Mouse (Mus musculus) lung, adult 2 months (tissue): Measurements from ENCODE around the gene Arhgef28.

Experiments used
- CTCF ChIP-seq: fragments of 200-500 bp; IDR thresholded peaks from 2 replicates; pipeline ENCODE4 v1.5.1; 2011; ENCODE audit warnings: mild to moderate bottlenecking, low read length, control low read depth; ENCODE audit not compliant: insufficient read depth
- POLR2A ChIP-seq: fragments of 200-500 bp; IDR thresholded peaks from 2 replicates; pipeline ENCODE4 v1.6.1; 2011; ENCODE audit warnings: low read depth, mild to moderate bottlenecking, control low read depth, low read length, borderline replicate concordance; ENCODE audit errors: extremely low read depth

- TF ChIP-seq POLR2A (no peak), CTCF (no peak)
These were observed 88.5 kb downstream of the Arhgef28 start for GRCm38 (mm10) chr13:98117566-98118254.
